Mouse (Mus musculus): ENCODE data around the gene Rgs6. TPM values are rescaled to one million over a fixed set of nuclear protein-coding genes. Genes with fewer than 3 reads are reported as not detected.
A peak's percentile ranks its signal among the peaks of the same experiment; 100 is the strongest.

The Rgs6 gene
- polyA plus RNA-seq, 1 experiment from 2014 or later = 2.6 TPM

DNA sequence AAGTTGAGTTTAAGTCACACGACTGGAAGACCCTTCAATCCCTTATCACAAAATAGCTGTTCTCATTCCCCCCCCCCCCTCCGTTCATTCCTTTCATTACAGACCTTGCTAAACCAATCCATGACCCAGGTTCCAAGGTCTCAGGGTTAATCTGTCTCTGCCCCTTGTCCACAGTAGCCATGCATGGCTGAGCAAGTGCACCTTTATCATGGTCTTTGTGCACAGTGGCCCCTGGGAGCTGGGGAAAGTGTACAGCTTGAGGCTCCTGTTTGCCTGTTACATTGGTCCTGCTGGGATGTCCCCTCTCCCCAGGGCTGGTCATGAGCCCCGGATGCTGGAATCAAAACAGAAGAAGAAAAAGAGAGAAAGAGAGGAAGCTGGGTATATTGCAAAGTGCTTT is 522.6 kb downstream of the Rgs6 start:
- Histone ChIP-seq H3K36me3 (ENCODE audit: control insufficient read depth, insufficient read depth, low read length) (no peaks in the 10 kb centered on the region), H3K9me3 (ENCODE audit: control insufficient read depth, low read length) (no peaks in the 10 kb centered on the region), H3K27ac (replicated peaks; ENCODE audit: low read depth, low read length) (no peak overlapping the region), H3K9ac (ENCODE audit: low read depth, low read length) (no peak overlapping the region), H3K4me1 (ENCODE audit: control insufficient read depth, insufficient read depth, low read length) (no peaks in the 10 kb centered on the region), H3K27me3 (replicated peaks; ENCODE audit: control insufficient read depth, insufficient read depth, low read length) (no peaks in the 10 kb centered on the region), H3K4me3 (ENCODE audit: low read depth, low read length) (no peak overlapping the region), H3K4me2 (ENCODE audit: low read depth, low read length) (no peak overlapping the region)
- DNase-seq (ENCODE audit: low spot score) = no peak
- WGBS = 63% methylated on average over 3 of the region's 3 CpGs
- ATAC-seq (ENCODE audit: low read depth) = no peak

DNA sequence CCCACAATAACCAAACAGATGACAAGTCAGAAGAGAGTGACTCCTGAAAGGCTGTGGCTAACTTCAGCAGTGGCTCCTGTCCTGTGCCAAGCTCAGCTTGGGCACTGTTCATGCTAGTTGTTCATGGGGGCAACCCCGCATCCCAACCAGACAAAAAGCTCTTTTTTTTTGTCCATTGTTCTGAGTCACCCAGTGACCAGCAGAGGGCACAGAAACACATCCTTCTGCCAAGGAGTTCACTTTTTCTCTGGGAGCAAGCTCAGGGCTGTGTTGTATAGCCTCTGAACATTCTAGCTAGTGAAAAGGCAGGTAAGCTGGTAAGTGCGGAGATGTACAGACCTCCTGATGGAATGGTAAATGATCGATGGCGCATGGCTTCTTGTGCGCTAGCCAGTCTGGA is 524.2 kb downstream of the Rgs6 start:
- Histone ChIP-seq H3K27ac (replicated peaks; ENCODE audit: low read depth, low read length) (no peak overlapping the region), H3K4me2 (ENCODE audit: low read depth, low read length) (no peak overlapping the region), H3K27me3 (replicated peaks; ENCODE audit: control insufficient read depth, insufficient read depth, low read length) (no peaks in the 10 kb centered on the region), H3K4me1 (ENCODE audit: control insufficient read depth, insufficient read depth, low read length) (no peaks in the 10 kb centered on the region), H3K9ac (ENCODE audit: low read depth, low read length) (no peak overlapping the region), H3K4me3 (ENCODE audit: low read depth, low read length) (no peak overlapping the region), H3K36me3 (ENCODE audit: control insufficient read depth, insufficient read depth, low read length) (no peaks in the 10 kb centered on the region), H3K9me3 (ENCODE audit: control insufficient read depth, low read length) (no peaks in the 10 kb centered on the region)
- DNase-seq (ENCODE audit: low spot score) (peak; percentile 29), ATAC-seq (ENCODE audit: low read depth) (no peak)
- WGBS = 78% methylated on average over 5 of the region's 5 CpGs

GRCm38 (mm10) chr12:83112901-83113628 is 525.0 kb downstream of the Rgs6 start:
- Histone ChIP-seq H3K9ac (ENCODE audit: low read depth, low read length) (no peak overlapping the region), H3K27ac (replicated peaks; ENCODE audit: low read depth, low read length) (no peak overlapping the region), H3K4me2 (ENCODE audit: low read depth, low read length) (no peak overlapping the region), H3K36me3 (ENCODE audit: control insufficient read depth, insufficient read depth, low read length) (no peaks in the 10 kb centered on the region), H3K27me3 (replicated peaks; ENCODE audit: control insufficient read depth, insufficient read depth, low read length) (no peaks in the 10 kb centered on the region), H3K4me3 (ENCODE audit: low read depth, low read length) (no peak overlapping the region), H3K4me1 (ENCODE audit: control insufficient read depth, insufficient read depth, low read length) (no peaks in the 10 kb centered on the region), H3K9me3 (ENCODE audit: control insufficient read depth, low read length) (no peaks in the 10 kb centered on the region)
- ATAC-seq (ENCODE audit: low read depth) (no peak), DNase-seq (ENCODE audit: low spot score) (no peak)
- 68% methylated on average over 6 of the region's 6 CpGs for WGBS

- H3K4me3 ChIP-seq (ENCODE audit: low read depth, low read length) = no peak overlapping the region
- WGBS = 69% methylated on average over 3 of the region's 3 CpGs
- no peak overlapping the region for H3K4me2 ChIP-seq (ENCODE audit: low read depth, low read length)
- ATAC-seq (ENCODE audit: low read depth) (no peak), DNase-seq (ENCODE audit: low spot score) (no peak)
- H3K27ac ChIP-seq (replicated peaks; ENCODE audit: low read depth, low read length) = no peak overlapping the region
- no peaks in the 10 kb centered on the region for H3K27me3 ChIP-seq (replicated peaks; ENCODE audit: control insufficient read depth, insufficient read depth, low read length)
- H3K9me3 ChIP-seq (ENCODE audit: control insufficient read depth, low read length) = no peaks in the 10 kb centered on the region
- H3K9ac ChIP-seq (ENCODE audit: low read depth, low read length) = no peak overlapping the region
- H3K36me3 ChIP-seq (ENCODE audit: control insufficient read depth, insufficient read depth, low read length) = no peaks in the 10 kb centered on the region
- H3K4me1 ChIP-seq (ENCODE audit: control insufficient read depth, insufficient read depth, low read length) = no peaks in the 10 kb centered on the region
These were observed 525.9 kb downstream of the Rgs6 start for GRCm38 (mm10) chr12:83113971-83114370.

DNA sequence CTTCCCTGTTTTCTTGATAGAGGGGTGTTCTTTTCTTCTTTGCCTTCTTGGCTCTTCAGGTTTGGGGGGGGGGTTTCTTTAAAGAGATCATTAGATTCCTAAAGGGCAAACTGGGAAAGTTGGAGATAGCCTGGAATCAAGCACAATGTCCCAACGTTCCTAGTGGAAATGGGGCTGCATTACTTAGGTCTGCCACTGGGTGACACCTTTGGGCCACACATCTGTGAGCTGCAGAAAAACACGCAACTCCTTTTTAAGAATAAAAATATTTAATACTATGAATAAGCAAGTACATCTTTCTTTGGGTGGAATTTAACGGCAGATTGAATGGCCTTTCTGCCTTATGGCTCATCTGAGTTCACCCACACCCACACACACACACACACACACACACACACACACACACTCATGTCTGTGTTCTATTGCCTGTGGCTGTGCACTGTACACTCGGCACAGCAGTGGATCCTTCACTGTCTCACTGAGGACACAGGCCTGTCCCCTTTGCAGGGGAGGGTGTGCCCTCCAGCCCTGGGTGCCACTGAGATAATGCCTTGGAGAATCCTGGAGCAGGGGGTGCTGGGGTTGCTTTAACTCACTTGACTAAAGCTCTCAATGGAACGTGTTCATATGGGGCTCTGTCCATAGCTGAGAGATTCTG is 526.4 kb downstream of the Rgs6 start:
- H3K27ac ChIP-seq (replicated peaks; ENCODE audit: low read depth, low read length) = no peak overlapping the region
- ATAC-seq (ENCODE audit: low read depth) = 0 out of 2 replicates have a peak, but pooled peaks have one; percentile 26

GRCm38 (mm10) chr12:83124111-83124510 is 536.0 kb downstream of the Rgs6 start:
- Histone ChIP-seq H3K4me2 (ENCODE audit: low read depth, low read length) (no peak overlapping the region), H3K4me3 (ENCODE audit: low read depth, low read length) (no peak overlapping the region), H3K4me1 (ENCODE audit: control insufficient read depth, insufficient read depth, low read length) (no peaks in the 10 kb centered on the region), H3K9me3 (ENCODE audit: control insufficient read depth, low read length) (no peaks in the 10 kb centered on the region), H3K9ac (ENCODE audit: low read depth, low read length) (no peak overlapping the region), H3K27me3 (replicated peaks; ENCODE audit: control insufficient read depth, insufficient read depth, low read length) (no peaks in the 10 kb centered on the region), H3K36me3 (ENCODE audit: control insufficient read depth, insufficient read depth, low read length) (no peaks in the 10 kb centered on the region), H3K27ac (replicated peaks; ENCODE audit: low read depth, low read length) (no peak overlapping the region)
- DNase-seq (ENCODE audit: low spot score) (no peak), ATAC-seq (ENCODE audit: low read depth) (no peak)
- 48% methylated on average over 3 of the region's 3 CpGs for WGBS

More for the DNA sequence above, 526.4 kb downstream of the Rgs6 start:
- H3K4me1 ChIP-seq (ENCODE audit: control insufficient read depth, insufficient read depth, low read length) = no peaks in the 10 kb centered on the region
- DNase-seq (ENCODE audit: low spot score) = peak; percentile 73
- H3K4me2 ChIP-seq (ENCODE audit: low read depth, low read length) = no peak overlapping the region
- no peak overlapping the region for H3K4me3 ChIP-seq (ENCODE audit: low read depth, low read length)
- no peaks in the 10 kb centered on the region for H3K27me3 ChIP-seq (replicated peaks; ENCODE audit: control insufficient read depth, insufficient read depth, low read length)
- no peaks in the 10 kb centered on the region for H3K36me3 ChIP-seq (ENCODE audit: control insufficient read depth, insufficient read depth, low read length)
- 36% methylated on average over 5 of the region's 5 CpGs for WGBS
- H3K9ac ChIP-seq (ENCODE audit: low read depth, low read length) = no peak overlapping the region
- H3K9me3 ChIP-seq (ENCODE audit: control insufficient read depth, low read length) = no peaks in the 10 kb centered on the region

DNA sequence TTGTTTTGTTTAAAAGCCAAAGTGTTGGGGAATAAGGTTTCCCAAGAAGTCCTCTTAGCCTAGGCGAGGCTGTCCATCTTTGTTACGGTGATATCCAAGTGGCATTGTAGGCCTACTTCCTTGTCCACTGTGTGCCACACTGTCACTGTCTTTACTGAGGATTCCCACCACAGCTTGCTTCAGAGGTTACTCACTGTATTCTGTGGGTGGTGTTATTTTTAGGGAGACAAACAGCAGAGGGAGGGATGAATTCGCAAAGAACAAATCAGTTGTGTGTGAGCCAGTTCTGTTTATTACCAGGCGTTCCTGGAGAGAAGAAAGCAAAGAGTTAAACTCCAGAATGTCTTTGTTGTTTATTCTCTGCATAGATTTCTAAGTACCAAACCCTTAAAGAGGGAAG is 537.2 kb downstream of the Rgs6 start:
- Histone ChIP-seq H3K36me3 (ENCODE audit: control insufficient read depth, insufficient read depth, low read length) (no peaks in the 10 kb centered on the region), H3K4me3 (ENCODE audit: low read depth, low read length) (no peak overlapping the region), H3K4me2 (ENCODE audit: low read depth, low read length) (no peak overlapping the region), H3K27me3 (replicated peaks; ENCODE audit: control insufficient read depth, insufficient read depth, low read length) (no peaks in the 10 kb centered on the region), H3K9me3 (ENCODE audit: control insufficient read depth, low read length) (no peaks in the 10 kb centered on the region), H3K9ac (ENCODE audit: low read depth, low read length) (no peak overlapping the region), H3K27ac (replicated peaks; ENCODE audit: low read depth, low read length) (no peak overlapping the region), H3K4me1 (ENCODE audit: control insufficient read depth, insufficient read depth, low read length) (no peaks in the 10 kb centered on the region)
- ATAC-seq (ENCODE audit: low read depth) (no peak), DNase-seq (ENCODE audit: low spot score) (no peak)
- 85% methylated on average over 4 of the region's 4 CpGs for WGBS

- ATAC-seq (ENCODE audit: low read depth) = no peak
- no peak overlapping the region for H3K4me2 ChIP-seq (ENCODE audit: low read depth, low read length)
- H3K4me1 ChIP-seq (ENCODE audit: control insufficient read depth, insufficient read depth, low read length) = no peaks in the 10 kb centered on the region
- 71% methylated on average over 7 of the region's 7 CpGs for WGBS
- DNase-seq (ENCODE audit: low spot score) = no peak
- H3K9me3 ChIP-seq (ENCODE audit: control insufficient read depth, low read length) = no peaks in the 10 kb centered on the region
- no peak overlapping the region for H3K4me3 ChIP-seq (ENCODE audit: low read depth, low read length)
- no peaks in the 10 kb centered on the region for H3K36me3 ChIP-seq (ENCODE audit: control insufficient read depth, insufficient read depth, low read length)
- no peak overlapping the region for H3K27ac ChIP-seq (replicated peaks; ENCODE audit: low read depth, low read length)
- no peak overlapping the region for H3K9ac ChIP-seq (ENCODE audit: low read depth, low read length)
- H3K27me3 ChIP-seq (replicated peaks; ENCODE audit: control insufficient read depth, insufficient read depth, low read length) = no peaks in the 10 kb centered on the region
These were observed 538.8 kb downstream of the Rgs6 start for GRCm38 (mm10) chr12:83126923-83127322.

- Histone ChIP-seq H3K9ac (ENCODE audit: low read depth, low read length) (no peak overlapping the region), H3K4me2 (ENCODE audit: low read depth, low read length) (no peak overlapping the region), H3K36me3 (ENCODE audit: control insufficient read depth, insufficient read depth, low read length) (no peaks in the 10 kb centered on the region), H3K27ac (replicated peaks; ENCODE audit: low read depth, low read length) (no peak overlapping the region), H3K9me3 (ENCODE audit: control insufficient read depth, low read length) (no peaks in the 10 kb centered on the region), H3K27me3 (replicated peaks; ENCODE audit: control insufficient read depth, insufficient read depth, low read length) (no peaks in the 10 kb centered on the region), H3K4me1 (ENCODE audit: control insufficient read depth, insufficient read depth, low read length) (no peaks in the 10 kb centered on the region), H3K4me3 (ENCODE audit: low read depth, low read length) (no peak overlapping the region)
- DNase-seq (ENCODE audit: low spot score) (no peak), ATAC-seq (ENCODE audit: low read depth) (no peak)
- WGBS = 75% methylated on average over 6 of the region's 6 CpGs
These were observed 539.9 kb downstream of the Rgs6 start for GRCm38 (mm10) chr12:83127955-83128354.
